Mouse (Mus musculus): Measurements from ENCODE around the gene Mid1.
"Not testable (repeated sequence)": the region's sequence is repeated elsewhere in the genome, so short reads cannot be mapped to it uniquely, and the experiment has no call there.

DNA sequence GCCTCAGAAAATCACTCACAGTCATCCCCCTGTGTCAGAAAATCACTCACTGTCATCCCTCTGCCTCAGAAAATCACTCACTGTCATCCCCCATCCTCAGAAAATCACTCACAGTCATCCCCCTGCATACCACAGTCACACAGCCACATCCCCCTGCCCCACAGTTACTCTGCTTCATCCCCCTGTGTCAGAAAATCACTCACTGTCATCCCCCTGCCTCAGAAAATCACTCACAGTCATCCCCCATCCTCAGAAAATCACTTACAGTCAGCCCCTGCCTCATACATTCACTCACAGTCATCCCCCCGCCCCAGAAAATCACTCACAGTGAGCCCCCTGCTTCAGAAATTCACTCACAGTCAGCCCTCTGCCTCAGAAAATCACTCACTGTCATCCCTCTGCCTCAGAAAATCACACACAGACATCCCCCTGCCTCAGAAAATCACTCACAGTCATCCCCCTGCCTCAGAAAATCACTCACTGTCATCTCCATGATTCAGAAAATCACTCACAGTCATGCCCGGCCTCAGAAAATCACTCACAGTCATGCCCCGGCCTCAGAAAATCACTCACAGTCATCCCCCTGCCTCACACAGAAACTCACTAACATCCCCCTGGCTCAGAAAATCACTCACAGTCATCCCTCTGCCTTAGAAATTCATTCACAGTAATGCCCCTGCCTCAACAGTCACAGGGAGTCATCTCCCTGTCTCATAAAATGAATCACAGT, 315.1 kb downstream of the Mid1 start:
- not testable (repeated sequence) for TF ChIP-seq GATA1 (IDR thresholded peaks at IDR 0.05; ENCODE audit: borderline replicate concordance, low read length); FLI1 (IDR thresholded peaks at IDR 0.05; ENCODE audit: low read length)
